Mouse (Mus musculus) myocyte (in vitro differentiated cells): ENCODE measurements at regions not wholly inside any gene's neighbourhood (a gene's known extent, or its start where the extent isn't known, plus 50 kb on each side); places are given as distances from the start of the nearest gene placed in this dataset.

Source experiments
- MYOG ChIP-seq, 3 experiments: IDR thresholded peaks; one replicate each; pipeline ENCODE4 v1.6.1; 2011; ENCODE audit warnings: control low read depth in 2 of 3, low read depth in 2 of 3, mild to moderate bottlenecking in 2 of 3; ENCODE audit not compliant: insufficient read length in 2 of 3, control insufficient read depth in 1 of 3, insufficient read depth in 1 of 3
- TCF12 ChIP-seq: IDR thresholded peaks from one replicate; pipeline ENCODE4 v1.6.1; 2011; ENCODE audit warnings: mild to moderate bottlenecking, control low read depth; ENCODE audit not compliant: poor library complexity, insufficient read depth, severe bottlenecking

GRCm38 (mm10) chr6:31299395-31299794 lies 99.1 kb upstream of the Mkln1 start:
- no peak for TF ChIP-seq TCF12
- no peak for TF ChIP-seq MYOG (IDR thresholded peaks at IDR 0.05; ENCODE audit: control insufficient read depth in 1 of 3, insufficient read depth in 1 of 3, insufficient read length in 2 of 3, low read depth in 2 of 3)
